Mouse (Mus musculus) intestine, postnatal 0 days (tissue): ENCODE results near the gene Klrb1c. TPM values are rescaled to one million over a fixed set of nuclear protein-coding genes. Genes with fewer than 3 reads are reported as not detected.

ENCODE experiments used
- ATAC-seq: fragments of 200-750 bp; cut with Nextera tagmentation; 2 replicates; pipeline ENCODE4 v1.8.0; 2017; ENCODE audit warnings: mild to moderate bottlenecking, moderate TSS enrichment, moderate library complexity
- H3K27ac ChIP-seq: fragments of 300-500 bp; sonication (generic); 2 replicates; pipeline ENCODE4 v1.5.1; 2014; ENCODE audit warnings: mild to moderate bottlenecking, low read depth, low read length, moderate library complexity
- H3K27me3 ChIP-seq: fragments of 300-500 bp; sonication (generic); replicated peaks from 2 replicates; pipeline ENCODE4 v1.6.1; 2014; ENCODE audit warnings: low read length, mixed read lengths; ENCODE audit not compliant: control insufficient read depth, insufficient read depth
- H3K36me3 ChIP-seq: fragments of 300-500 bp; sonication (generic); 2 replicates; pipeline ENCODE4 v1.6.1; 2014; ENCODE audit warnings: mild to moderate bottlenecking, moderate library complexity; ENCODE audit not compliant: control insufficient read depth, insufficient read depth
- H3K4me1 ChIP-seq: fragments of 300-500 bp; sonication (generic); replicated peaks from 2 replicates; pipeline ENCODE4 v1.6.1; 2014; ENCODE audit warnings: antibody characterized with exemption, low read length, mixed read lengths; ENCODE audit not compliant: control insufficient read depth, insufficient read depth
- H3K4me2 ChIP-seq: fragments of 300-500 bp; sonication (generic); replicated peaks from 2 replicates; pipeline ENCODE4 v1.6.1; 2014; ENCODE audit warnings: low read depth, mild to moderate bottlenecking, moderate library complexity
- H3K4me3 ChIP-seq: fragments of 300-500 bp; sonication (generic); 2 replicates; pipeline ENCODE4 v1.5.1; 2014; ENCODE audit warnings: low read depth, low read length
- H3K9ac ChIP-seq: fragments of 300-500 bp; sonication (generic); 2 replicates; pipeline ENCODE4 v1.6.1; 2014; ENCODE audit warnings: mild to moderate bottlenecking, low read depth, low read length
- H3K9me3 ChIP-seq: fragments of 300-500 bp; sonication (generic); 2 replicates; pipeline ENCODE4 v1.6.1; 2016; ENCODE audit warnings: mixed run types; ENCODE audit not compliant: control insufficient read depth
- CTCF ChIP-seq: sonication (generic); IDR thresholded peaks from 2 replicates; pipeline ENCODE4 v1.5.1; 2016; ENCODE audit warnings: low read depth, mild to moderate bottlenecking, control low read depth, antibody characterized with exemption, moderate library complexity
- WGBS: fragments of 180-500 bp; shearing (Covaris S2); extraction: QIAGEN DNeasy Blood & Tissue Kit; methylation state at CpG from one replicate; pipeline ENCODE4 v1.1.7; 2014; 5-methylcytosine and 5-hydroxymethylcytosine counted together
- polyA plus RNA-seq: library from polyadenylated mRNA; unstranded; fragments of >200 nt; fragmentation: Nextera tagmentation; extraction: Ambion mirVana; gene quantifications from 2 replicates; pipeline ENCODE4 v1.2.1, GENCODE M21; 2015

Klrb1c gene
- polyA plus RNA-seq, 1 experiment from 2014 or later = 0.27 TPM

DNA sequence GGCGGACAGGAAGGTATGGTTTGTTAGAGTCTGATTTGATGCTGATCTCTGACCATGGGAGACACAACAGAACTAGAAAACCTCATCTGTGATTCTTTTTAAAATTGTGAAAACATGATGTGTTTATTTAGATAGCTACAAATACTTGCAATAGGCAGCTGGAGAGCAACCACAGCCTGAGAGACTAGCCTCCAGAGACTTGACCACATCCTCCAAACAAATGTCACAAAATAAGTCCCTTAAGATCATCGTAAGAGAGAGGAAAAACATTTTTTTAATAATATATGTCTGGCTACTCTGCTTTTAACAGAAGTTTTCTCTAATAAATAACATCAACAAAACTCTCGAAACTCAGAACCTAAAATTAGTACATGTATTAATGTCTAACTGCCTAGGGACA is 57.0 kb downstream of the Klrb1c start:
- Histone ChIP-seq H3K27ac (0 out of 2 replicates have a peak overlapping the region, but pooled peaks have one; percentile 0), H3K36me3 (no peaks in the 10 kb centered on the region), H3K9ac (no peak overlapping the region), H3K4me2 (no peak overlapping the region), H3K4me3 (no peak overlapping the region), H3K4me1 (no peaks in the 10 kb centered on the region), H3K9me3 (no peaks in the 10 kb centered on the region), H3K27me3 (no peaks in the 10 kb centered on the region)
- 74% methylated on average over 3 of the region's 3 CpGs for WGBS
- no peak for TF ChIP-seq CTCF
- ATAC-seq = no peak

Other genes starting within 250 kb of the Klrb1c start
- gene A2ml1, start 207.6 kb downstream of the Klrb1c start, polyA plus RNA-seq = 1.0 and 2.0 TPM in 2 replicates
- gene Klrb1a, start 165.7 kb downstream of the Klrb1c start, polyA plus RNA-seq = not detected in 2 replicates
- gene Clec2h, start 126.8 kb downstream of the Klrb1c start, polyA plus RNA-seq = 169 and 175 TPM in 2 replicates
- 0.13 and 0.29 TPM in 2 replicates for gene Klrb1, start 66.2 kb downstream of the Klrb1c start, polyA plus RNA-seq
- 0.25 TPM in 1 of 2 replicates, not detected in the other for gene Gm44511, start 37.1 kb upstream of the Klrb1c start, polyA plus RNA-seq
- gene Klrb1b, start 37.1 kb upstream of the Klrb1c start, polyA plus RNA-seq = 0.35 and 0.80 TPM in 2 replicates
- gene Clec2i, start 98.4 kb upstream of the Klrb1c start, polyA plus RNA-seq = 0.18 and 0.21 TPM in 2 replicates
- 1.2 and 1.4 TPM in 2 replicates for gene BC035044, start 101.9 kb upstream of the Klrb1c start, polyA plus RNA-seq
- not detected in 2 replicates for gene Clec2g, start 145.2 kb upstream of the Klrb1c start, polyA plus RNA-seq